Mouse (Mus musculus) heart, embryonic 15.5 days (tissue): Measurements from ENCODE around the gene Ppp1r10. TPM values are rescaled to one million over a fixed set of nuclear protein-coding genes. Genes with fewer than 3 reads are reported as not detected.

ENCODE experiments used
- ATAC-seq: fragments of 200-750 bp; cut with Nextera tagmentation; replicated peaks from 2 replicates; pipeline ENCODE4 v1.8.0; 2017; ENCODE audit warnings: low read depth, moderate TSS enrichment; ENCODE audit not compliant: insufficient number of reproducible peaks, insufficient read depth, low FRiP score
- H3K27ac ChIP-seq: fragments of 300-500 bp; sonication (generic); 2 replicates; pipeline ENCODE4 v1.5.1; 2015; ENCODE audit warnings: mild to moderate bottlenecking, inconsistent platforms
- H3K27me3 ChIP-seq: fragments of 300-500 bp; sonication (generic); 2 replicates; pipeline ENCODE4 v1.6.1; 2015; ENCODE audit warnings: inconsistent platforms
- H3K36me3 ChIP-seq: fragments of 300-500 bp; sonication (generic); 2 replicates; pipeline ENCODE4 v1.6.1; 2015; ENCODE audit warnings: mild to moderate bottlenecking, inconsistent platforms
- H3K4me1 ChIP-seq: fragments of 300-500 bp; sonication (generic); replicated peaks from 2 replicates; pipeline ENCODE4 v1.6.1; 2015; ENCODE audit warnings: inconsistent platforms
- H3K4me2 ChIP-seq: fragments of 300-500 bp; sonication (generic); 2 replicates; pipeline ENCODE4 v1.6.1; 2015; ENCODE audit warnings: inconsistent platforms, mild to moderate bottlenecking, moderate library complexity
- H3K4me3 ChIP-seq: fragments of 300-500 bp; sonication (generic); 2 replicates; pipeline ENCODE4 v1.5.1; 2015; ENCODE audit warnings: mild to moderate bottlenecking, inconsistent platforms
- H3K9ac ChIP-seq: fragments of 300-500 bp; sonication (generic); 2 replicates; pipeline ENCODE4 v1.6.1; 2015; ENCODE audit warnings: mild to moderate bottlenecking, inconsistent platforms
- H3K9me3 ChIP-seq: fragments of 300-500 bp; sonication (generic); replicated peaks from 2 replicates; pipeline ENCODE4 v1.6.1; 2016; ENCODE audit warnings: inconsistent platforms
- WGBS: fragments of 180-500 bp; shearing (Covaris S2); methylation state at CpG from one replicate; pipeline ENCODE4 v1.1.7; 2015; ENCODE audit warnings: mixed read lengths; 5-methylcytosine and 5-hydroxymethylcytosine counted together
- polyA plus RNA-seq: library from polyadenylated mRNA; unstranded; fragments of >200 nt; fragmentation: Nextera tagmentation; extraction: Ambion mirVana; gene quantifications from 2 replicates; pipeline ENCODE4 v1.2.1, GENCODE M21; 2015

Gene Ppp1r10
- polyA plus RNA-seq, 1 experiment from 2014 or later, result 26.5 TPM

GRCm38 (mm10) chr17:35874721-35875120 lies 41.5 kb upstream of the Ppp1r10 start:
- Histone ChIP-seq H3K4me1 (peaks cover 37% of the 10 kb centered on the region), H3K9ac (no peak overlapping the region), H3K36me3 (peaks cover 23% of the 10 kb centered on the region), H3K27me3 (no peaks in the 10 kb centered on the region), H3K9me3 (no peaks in the 10 kb centered on the region), H3K27ac (no peak overlapping the region), H3K4me3 (no peak overlapping the region), H3K4me2 (no peak overlapping the region)
- 74% methylated on average over 6 of the region's 6 CpGs for WGBS
- ATAC-seq, result no peak

- peaks cover 15% of the 10 kb centered on the region for H3K4me1 ChIP-seq
- peak; percentile 84 for ATAC-seq
- H3K27me3 ChIP-seq, result no peaks in the 10 kb centered on the region
- peak within 1 kb of the TSS; percentile 74 for H3K4me2 ChIP-seq
- WGBS, result 7% methylated on average over 57 of the region's 66 CpGs
- peaks cover 47% of the 10 kb centered on the region for H3K36me3 ChIP-seq
- peak within 1 kb of the TSS; percentile 84 for H3K9ac ChIP-seq
- H3K9me3 ChIP-seq, result no peaks in the 10 kb centered on the region
- peak within 1 kb of the TSS; percentile 59 for H3K27ac ChIP-seq
- H3K4me3 ChIP-seq, result peak within 1 kb of the TSS; percentile 86
Observed at GRCm38 (mm10) chr17:35879245-35880057, 36.8 kb upstream of the Ppp1r10 start, which contains the start of gene Dhx16. Dhx16 (plus strand) TSS chr17:35879819.

GRCm38 (mm10) chr17:35882924-35883323 lies 33.3 kb upstream of the Ppp1r10 start:
- no peak overlapping the region for H3K27ac ChIP-seq
- no peak overlapping the region for H3K4me2 ChIP-seq
- H3K27me3 ChIP-seq, result no peaks in the 10 kb centered on the region
- no peaks in the 10 kb centered on the region for H3K9me3 ChIP-seq
- ATAC-seq, result no peak
- peaks cover 58% of the 10 kb centered on the region for H3K36me3 ChIP-seq
- H3K4me3 ChIP-seq, result no peak overlapping the region
- 92% methylated on average over 17 of the region's 17 CpGs for WGBS
- peaks cover 15% of the 10 kb centered on the region for H3K4me1 ChIP-seq
- no peak overlapping the region for H3K9ac ChIP-seq

- H3K4me2 ChIP-seq, result no peak overlapping the region
- no peak overlapping the region for H3K4me3 ChIP-seq
- peaks cover 15% of the 10 kb centered on the region for H3K4me1 ChIP-seq
- no peaks in the 10 kb centered on the region for H3K27me3 ChIP-seq
- H3K9ac ChIP-seq, result no peak overlapping the region
- H3K9me3 ChIP-seq, result no peaks in the 10 kb centered on the region
- H3K36me3 ChIP-seq, result peaks cover 67% of the 10 kb centered on the region
- no peak overlapping the region for H3K27ac ChIP-seq
- WGBS, result 95% methylated on average over 14 of the region's 14 CpGs
- no peak for ATAC-seq
Observed at GRCm38 (mm10) chr17:35883777-35884176, 32.5 kb upstream of the Ppp1r10 start.

GRCm38 (mm10) chr17:35887725-35888124 lies 28.5 kb upstream of the Ppp1r10 start:
- no peaks in the 10 kb centered on the region for H3K27me3 ChIP-seq
- no peak for ATAC-seq
- H3K4me2 ChIP-seq, result no peak overlapping the region
- no peak overlapping the region for H3K4me3 ChIP-seq
- no peak overlapping the region for H3K27ac ChIP-seq
- no peaks in the 10 kb centered on the region for H3K9me3 ChIP-seq
- peaks cover 88% of the 10 kb centered on the region for H3K36me3 ChIP-seq
- H3K9ac ChIP-seq, result no peak overlapping the region
- H3K4me1 ChIP-seq, result no peaks in the 10 kb centered on the region
- 66% methylated on average over 16 of the region's 17 CpGs for WGBS

GRCm38 (mm10) chr17:35896781-35897643 lies 19.2 kb upstream of the Ppp1r10 start, which contains the start of gene 2310061I04Rik:
2310061I04Rik (minus strand) TSS chr17:35897431.
- H3K9me3 ChIP-seq, result no peaks in the 10 kb centered on the region
- peak within 1 kb of the TSS; percentile 91 for H3K4me3 ChIP-seq
- H3K4me2 ChIP-seq, result peak within 1 kb of the TSS; percentile 97
- H3K36me3 ChIP-seq, result peaks cover 29% of the 10 kb centered on the region
- WGBS, result under 1% methylated on average over 85 of the region's 86 CpGs
- H3K27me3 ChIP-seq, result no peaks in the 10 kb centered on the region
- peak; percentile 93 for ATAC-seq
- H3K4me1 ChIP-seq, result peaks cover 13% of the 10 kb centered on the region
- H3K9ac ChIP-seq, result peak within 1 kb of the TSS; percentile 89
- H3K27ac ChIP-seq, result peak within 1 kb of the TSS; percentile 89

GRCm38 (mm10) chr17:35897644-35898573 lies 18.3 kb upstream of the Ppp1r10 start:
- WGBS, result 41% methylated on average over 23 of the region's 23 CpGs
- no peak for ATAC-seq

GRCm38 (mm10) chr17:35900636-35901035 lies 15.6 kb upstream of the Ppp1r10 start:
- Histone ChIP-seq H3K27ac (no peak overlapping the region), H3K9me3 (no peaks in the 10 kb centered on the region), H3K9ac (no peak overlapping the region), H3K4me3 (no peak overlapping the region), H3K36me3 (0 out of 2 replicates have a peak, but pooled peaks cover 6% of the 10 kb centered on the region), H3K27me3 (no peaks in the 10 kb centered on the region), H3K4me1 (peaks cover 32% of the 10 kb centered on the region), H3K4me2 (no peak overlapping the region)
- no peak for ATAC-seq
- WGBS, result 83% methylated on average over 3 of the region's 3 CpGs

More at GRCm38 (mm10) chr17:35897644-35898573, 18.3 kb upstream of the Ppp1r10 start:
- Histone ChIP-seq H3K4me3 (peak overlapping the region; percentile 91), H3K9me3 (no peaks in the 10 kb centered on the region), H3K27me3 (no peaks in the 10 kb centered on the region), H3K9ac (peak overlapping the region; percentile 44), H3K36me3 (peaks cover 21% of the 10 kb centered on the region), H3K4me1 (peaks cover 16% of the 10 kb centered on the region), H3K4me2 (peak overlapping the region; percentile 97), H3K27ac (peak overlapping the region; percentile 89)

- Histone ChIP-seq H3K27me3 (no peaks in the 10 kb centered on the region), H3K9ac (peak overlapping the region; percentile 22; the same call in 1 of the 2 replicates), H3K27ac (peak overlapping the region; percentile 80), H3K4me3 (no peak overlapping the region), H3K4me1 (peaks cover 21% of the 10 kb centered on the region), H3K36me3 (peaks cover 11% of the 10 kb centered on the region; the same call in 1 of the 2 replicates), H3K9me3 (no peaks in the 10 kb centered on the region), H3K4me2 (peak overlapping the region; percentile 12; the same call in 1 of the 2 replicates)
- ATAC-seq, result peak; percentile 80
- 59% methylated on average over 9 of the region's 9 CpGs for WGBS
Observed at GRCm38 (mm10) chr17:35903343-35903991, 12.8 kb upstream of the Ppp1r10 start.

- H3K36me3 ChIP-seq, result peaks cover 11% of the 10 kb centered on the region; the same call in 1 of the 2 replicates
- H3K9ac ChIP-seq, result peak overlapping the region; percentile 22
- no peak overlapping the region for H3K4me3 ChIP-seq
- peaks cover 26% of the 10 kb centered on the region for H3K4me1 ChIP-seq
- peak overlapping the region; percentile 80 for H3K27ac ChIP-seq
- 60% methylated on average over 4 of the region's 4 CpGs for WGBS
- no peaks in the 10 kb centered on the region for H3K27me3 ChIP-seq
- H3K4me2 ChIP-seq, result peak overlapping the region; percentile 12; the same call in 1 of the 2 replicates
- ATAC-seq, result peak; percentile 7; the same call in 1 of the 2 replicates
- H3K9me3 ChIP-seq, result no peaks in the 10 kb centered on the region
Observed at GRCm38 (mm10) chr17:35903992-35904355, 12.3 kb upstream of the Ppp1r10 start.
